Mouse (Mus musculus): ENCODE results near the gene Dock7.

Dock7 gene

DNA sequence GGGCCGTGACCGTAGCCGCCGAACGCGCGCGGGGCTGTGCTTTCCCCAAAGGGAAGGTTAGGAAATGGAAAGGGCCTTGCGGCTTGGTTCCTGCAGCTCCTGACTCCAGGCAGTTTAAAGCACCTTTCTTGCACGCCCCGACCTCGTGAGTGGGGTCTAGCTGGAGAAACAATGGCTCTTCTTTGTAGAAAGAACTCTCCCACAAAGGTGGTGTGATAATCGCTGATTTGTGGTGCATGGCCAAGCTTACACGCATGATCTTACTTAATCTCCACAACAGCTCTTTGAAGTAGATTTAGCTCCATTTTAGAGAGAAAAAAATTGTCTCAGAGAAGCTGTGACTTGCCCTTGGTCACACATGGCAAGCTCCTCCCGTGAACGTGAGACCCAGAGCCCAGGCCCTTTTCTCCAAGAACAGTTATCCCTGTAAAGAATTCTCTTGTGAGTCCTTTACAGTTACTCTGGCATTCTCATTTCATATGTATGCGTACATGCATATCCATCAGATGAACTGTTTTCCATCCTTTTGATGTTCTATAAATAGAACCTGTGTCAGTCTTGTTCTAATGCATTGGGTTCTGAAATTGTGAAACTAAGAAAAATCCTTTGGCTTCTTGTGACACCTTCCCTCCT lies 524 bp upstream of the Dock7 start:
- no peak for DNase-seq (ENCODE audit: low read depth, low spot score)

DNA sequence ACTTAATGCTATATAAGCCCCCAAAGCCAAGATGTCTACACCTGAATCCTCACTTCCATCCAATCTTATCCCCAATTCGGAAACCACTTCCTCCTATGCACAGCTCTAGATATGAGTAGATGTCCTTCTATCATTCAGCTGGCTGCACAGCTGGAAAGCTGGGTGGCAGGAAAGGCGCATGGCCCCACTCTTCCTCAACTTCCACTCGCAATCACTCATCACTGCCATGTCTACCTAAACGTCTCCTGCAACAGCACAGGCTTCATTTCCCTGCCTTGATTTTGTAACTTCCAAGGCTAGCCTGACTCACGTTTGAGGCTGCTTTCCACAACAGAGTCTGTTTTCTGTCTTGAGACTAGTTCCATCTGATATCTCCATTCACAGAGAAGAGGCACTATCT lies 1.7 kb downstream of the Dock7 start:
- DNase-seq (ENCODE audit: low read depth, low spot score) = no peak

DNA sequence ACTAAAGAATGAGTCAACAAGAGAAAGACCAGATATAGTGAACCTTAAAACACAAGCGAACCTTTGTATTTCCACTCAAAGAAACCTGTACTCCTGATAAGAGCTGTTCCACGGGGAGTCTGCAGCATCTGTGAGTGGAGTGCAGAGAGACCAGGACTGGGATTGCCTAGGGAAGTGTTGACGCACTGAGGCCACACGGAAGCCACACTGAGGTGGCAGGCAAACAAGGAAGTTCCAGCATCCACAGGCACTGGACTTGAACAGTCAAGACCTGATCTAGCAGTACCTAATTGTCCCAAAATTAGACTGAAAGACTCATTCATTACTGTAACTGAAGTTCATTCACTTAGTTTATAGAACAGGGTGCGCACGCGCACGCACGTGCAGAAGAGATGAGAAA lies 4.9 kb downstream of the Dock7 start:
- DNase-seq (ENCODE audit: low read depth, low spot score) = no peak

GRCm38 (mm10) chr4:99111670-99112069 lies 9.0 kb downstream of the Dock7 start:
- DNase-seq (ENCODE audit: low read depth, low spot score) = no peak

- DNase-seq (ENCODE audit: low read depth, low spot score) = no peak
These were observed 11.9 kb downstream of the Dock7 start for GRCm38 (mm10) chr4:99108817-99109216.

GRCm38 (mm10) chr4:99102846-99103245 lies 17.9 kb downstream of the Dock7 start:
- no peak for DNase-seq (ENCODE audit: low read depth, low spot score)

- no peak for DNase-seq (ENCODE audit: low read depth, low spot score)
These were observed 20.0 kb downstream of the Dock7 start for GRCm38 (mm10) chr4:99100724-99101123.

DNA sequence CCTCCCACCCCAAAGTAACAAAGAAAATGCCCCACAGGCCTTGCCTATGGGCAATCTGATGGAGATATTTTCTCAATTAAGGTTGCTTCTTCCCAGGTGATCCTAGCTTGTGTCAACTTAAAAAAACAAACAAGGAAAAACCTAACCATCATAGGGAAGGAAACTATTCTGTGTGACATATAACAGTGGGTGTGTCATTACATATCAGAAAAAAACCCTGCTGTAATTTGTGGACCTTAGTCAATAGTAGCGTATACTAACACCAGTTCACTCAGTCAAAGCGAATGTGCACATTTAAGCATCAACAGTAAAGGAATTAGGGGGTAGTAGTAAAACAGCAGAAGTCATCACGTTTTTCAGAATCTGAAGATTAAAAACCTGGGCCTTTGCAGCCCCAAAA lies 28.9 kb downstream of the Dock7 start:
- no peak for DNase-seq (ENCODE audit: low read depth, low spot score)

DNA sequence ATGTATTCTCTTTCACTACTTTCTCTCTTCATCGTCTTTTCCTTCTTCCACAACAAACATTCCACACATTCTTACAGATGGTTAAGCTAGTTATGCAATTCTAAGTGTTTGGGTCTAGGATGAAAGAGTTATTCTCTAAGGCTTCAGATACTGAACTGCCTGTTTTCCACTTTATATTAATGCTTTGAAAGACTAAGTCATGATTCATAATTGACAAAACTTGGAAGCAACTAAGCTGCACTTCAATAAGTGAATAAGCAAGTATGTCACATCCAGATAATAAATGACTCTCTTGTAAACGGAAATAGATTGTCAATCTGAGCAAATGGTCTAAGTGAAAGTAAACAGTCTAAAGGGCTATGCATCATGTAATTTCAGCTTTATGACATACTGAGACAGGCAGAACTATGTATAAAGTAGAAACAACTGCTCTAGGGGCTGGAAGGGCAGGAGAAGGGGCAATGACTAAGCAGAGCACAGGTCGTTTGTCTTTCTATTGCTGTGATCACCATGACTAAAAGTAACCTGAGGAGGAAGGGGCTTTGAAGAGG lies 29.5 kb downstream of the Dock7 start:
- DNase-seq (ENCODE audit: low read depth, low spot score) = no peak

GRCm38 (mm10) chr4:99087760-99088485 lies 32.8 kb downstream of the Dock7 start:
- DNase-seq (ENCODE audit: low read depth, low spot score) = no peak

DNA sequence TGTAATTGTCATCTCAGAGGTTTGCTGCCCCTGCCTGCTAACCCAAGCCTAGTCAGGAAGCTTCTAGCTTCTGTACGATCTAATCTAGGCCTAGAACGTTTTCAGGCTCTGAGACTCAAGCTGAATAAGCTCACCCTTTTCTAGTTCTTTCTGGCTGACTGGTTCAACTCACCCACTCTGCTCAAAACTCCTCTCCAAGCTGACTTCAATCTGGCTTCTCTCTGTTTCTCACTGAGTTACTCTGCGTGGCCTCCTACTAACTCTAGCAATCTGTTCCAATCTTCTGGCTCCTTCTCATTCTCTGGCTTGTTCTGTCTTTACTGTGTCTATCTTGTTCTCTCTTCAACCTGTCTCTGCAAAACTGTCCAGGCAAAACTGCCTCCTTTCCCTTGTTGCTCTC lies 36.9 kb downstream of the Dock7 start:
- no peak for DNase-seq (ENCODE audit: low read depth, low spot score)

DNA sequence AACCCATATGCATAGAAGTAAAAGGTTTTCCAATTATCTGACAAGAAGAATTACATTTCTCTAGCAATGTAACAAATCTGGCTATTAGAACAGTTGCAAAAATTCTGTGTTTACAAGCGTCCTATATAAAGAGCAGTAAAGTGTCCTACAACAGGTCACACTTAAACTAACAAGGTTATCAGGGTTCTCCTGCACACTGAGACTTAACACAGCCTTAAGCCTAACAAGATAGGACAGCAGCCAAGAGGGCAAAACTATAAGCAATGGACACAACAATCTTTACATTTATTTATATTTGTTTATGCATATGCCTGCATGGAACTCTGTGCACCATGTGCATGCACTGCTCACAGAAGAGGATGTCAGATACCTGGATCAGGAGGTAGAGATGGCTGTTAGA lies 39.5 kb downstream of the Dock7 start:
- DNase-seq (ENCODE audit: low read depth, low spot score) = no peak

GRCm38 (mm10) chr4:99078005-99078404 lies 42.7 kb downstream of the Dock7 start:
- no peak for DNase-seq (ENCODE audit: low read depth, low spot score)

DNA sequence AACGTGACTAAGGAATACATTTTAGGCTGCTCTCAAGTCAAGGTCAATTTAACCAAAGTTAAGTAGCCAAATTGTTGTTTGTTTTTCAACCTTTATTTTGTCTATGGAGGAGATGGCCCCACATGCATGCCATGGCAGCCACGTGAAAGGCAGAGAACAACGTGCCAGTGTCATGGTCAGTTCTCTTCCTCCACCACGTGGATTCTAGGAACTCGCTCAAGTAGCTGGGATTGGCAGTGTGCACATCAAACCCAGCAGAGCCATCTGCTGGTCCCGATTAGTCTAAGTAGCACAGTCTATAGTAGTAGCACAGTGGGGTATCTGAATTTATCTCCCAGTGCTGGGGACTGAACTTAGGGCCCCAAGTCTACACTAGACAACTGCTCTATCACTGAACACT lies 51.9 kb downstream of the Dock7 start:
- no peak for DNase-seq (ENCODE audit: low read depth, low spot score)

DNA sequence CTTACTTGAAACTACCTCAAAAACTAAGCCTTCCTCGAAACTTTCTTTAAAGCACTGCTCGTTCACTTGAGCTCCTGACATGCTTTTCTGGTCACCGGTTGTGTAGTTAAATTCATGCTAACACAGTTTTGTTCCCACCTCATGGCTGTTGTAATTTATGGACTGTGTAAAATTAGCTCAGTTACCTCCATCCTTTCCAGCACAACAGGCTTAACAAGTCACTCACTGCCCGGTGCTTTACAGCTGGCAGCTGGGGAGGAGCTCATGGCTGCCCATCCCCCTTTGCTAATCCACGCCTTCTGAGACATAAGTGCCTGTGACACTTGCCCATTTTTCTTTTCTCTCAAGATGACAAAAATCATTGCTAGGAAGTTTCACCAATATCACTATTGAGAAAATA lies 56.2 kb downstream of the Dock7 start:
- peak; percentile 14 for DNase-seq (ENCODE audit: low read depth, low spot score)

DNA sequence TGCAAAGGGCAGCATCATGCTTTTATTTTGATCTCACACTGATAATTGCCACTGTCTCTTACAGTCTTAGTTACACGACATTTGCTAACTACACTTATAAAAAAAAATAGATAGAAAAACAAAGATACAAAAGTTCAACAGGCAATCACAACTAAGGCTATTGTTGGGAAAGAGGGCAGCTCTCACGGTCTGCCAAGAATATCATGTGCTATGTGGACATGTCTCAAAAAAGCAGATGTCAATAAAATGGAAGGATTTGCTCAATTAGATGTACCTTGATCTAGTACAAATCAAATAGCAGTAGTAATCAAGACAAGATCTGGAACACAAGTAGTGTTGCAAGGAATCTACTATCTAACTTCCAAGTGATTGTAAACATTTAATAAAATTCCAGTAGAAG lies 72.1 kb downstream of the Dock7 start:
- no peak for DNase-seq (ENCODE audit: low read depth, low spot score)

- no peak for DNase-seq (ENCODE audit: low read depth, low spot score)
These were observed 74.2 kb downstream of the Dock7 start for GRCm38 (mm10) chr4:99046471-99046870.

DNA sequence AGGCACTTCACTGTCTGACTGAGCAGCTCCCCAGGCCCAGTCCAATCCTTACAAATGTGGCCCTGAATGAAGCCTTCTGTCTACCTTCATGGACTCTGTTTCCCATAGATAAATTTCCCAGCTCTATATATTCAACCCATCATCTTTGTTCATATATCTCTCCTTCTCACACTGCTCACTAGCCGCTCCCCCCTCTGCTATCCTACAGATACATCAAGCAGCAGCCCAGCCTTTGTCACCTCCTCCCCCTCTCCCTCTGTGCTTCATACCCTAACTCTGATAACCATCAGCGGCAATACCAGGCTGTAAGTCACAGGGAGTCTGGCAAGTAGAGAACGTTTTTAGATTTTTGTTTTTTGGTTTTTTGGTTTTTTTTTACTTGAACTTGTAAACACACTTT lies 75.9 kb downstream of the Dock7 start:
- no peak for DNase-seq (ENCODE audit: low read depth, low spot score)

DNA sequence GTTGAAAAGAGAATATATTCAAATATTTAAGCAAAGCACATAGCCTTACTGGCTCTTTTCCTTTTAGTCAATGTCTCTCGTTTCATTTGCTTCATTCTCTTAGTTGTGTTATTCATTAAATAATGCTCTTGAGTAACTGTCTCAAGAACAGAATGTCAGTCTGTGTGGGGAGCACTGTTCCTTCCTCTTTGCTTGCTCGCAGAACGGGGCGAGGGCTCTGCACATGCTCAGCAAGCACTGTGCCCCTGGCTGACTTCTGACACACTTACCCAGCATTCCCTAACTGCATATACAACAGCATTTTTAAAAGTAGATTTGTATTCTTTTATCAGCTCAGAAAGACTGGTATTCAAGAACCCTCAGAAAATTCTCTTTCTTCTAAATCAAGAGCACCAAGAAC lies 87.8 kb downstream of the Dock7 start:
- DNase-seq (ENCODE audit: low read depth, low spot score) = no peak

DNA sequence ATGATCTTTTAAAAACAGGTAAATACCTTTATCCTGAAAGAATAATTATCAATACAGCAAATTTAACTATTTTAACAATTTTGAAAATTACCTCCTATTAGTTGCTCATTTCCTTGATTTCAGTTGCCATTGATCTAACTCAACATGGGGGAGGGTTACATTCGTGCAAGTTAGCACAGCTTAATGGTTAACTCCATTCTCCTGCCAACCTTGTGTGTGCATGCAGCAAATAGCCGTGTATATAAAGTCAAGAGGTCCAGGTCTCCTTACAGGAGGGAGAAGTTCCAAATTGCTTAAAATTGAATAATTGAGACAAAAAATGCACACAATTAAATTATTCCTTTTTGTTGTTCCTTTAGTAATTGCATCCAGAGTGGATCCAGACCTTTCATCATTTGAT lies 90.0 kb downstream of the Dock7 start, which contains the start of gene Angptl3:
TSS of gene Angptl3 (plus strand) at position 269 of the 400 bp plus-strand sequence.
- no peak for DNase-seq (ENCODE audit: low read depth, low spot score)

- no peak for DNase-seq (ENCODE audit: low read depth, low spot score)
These were observed 92.3 kb downstream of the Dock7 start for GRCm38 (mm10) chr4:99028377-99028776.

GRCm38 (mm10) chr4:99022221-99022620 lies 98.5 kb downstream of the Dock7 start:
- no peak for DNase-seq (ENCODE audit: low read depth, low spot score)

- DNase-seq (ENCODE audit: low read depth, low spot score) = no peak
These were observed 109.7 kb downstream of the Dock7 start for GRCm38 (mm10) chr4:99011039-99011438.
